Mouse (Mus musculus) limb, embryonic 11.5 days (tissue): ENCODE data around the gene Synpo2. TPM values are rescaled to one million over a fixed set of nuclear protein-coding genes. Genes with fewer than 3 reads are reported as not detected.

Source experiments
- ATAC-seq: fragments of 200-750 bp; cut with Nextera tagmentation; 2 replicates; pipeline ENCODE4 v1.8.0; 2017; ENCODE audit warnings: low read depth; ENCODE audit not compliant: insufficient number of reproducible peaks, low FRiP score, low TSS enrichment
- DNase-seq: peaks from one replicate; pipeline ENCODE4 v3.0.0-alpha.2; 2015; ENCODE audit warnings: low spot score
- H3K27ac ChIP-seq: fragments of 300-500 bp; sonication (generic); replicated peaks from 2 replicates; pipeline ENCODE4 v1.5.1; 2014; ENCODE audit warnings: low read depth, mild to moderate bottlenecking, low read length
- H3K27me3 ChIP-seq: fragments of 300-500 bp; sonication (generic); 2 replicates; pipeline ENCODE4 v1.6.1; 2014; ENCODE audit warnings: mild to moderate bottlenecking, low read length, mixed read lengths; ENCODE audit not compliant: control insufficient read depth, insufficient read depth
- H3K36me3 ChIP-seq: fragments of 300-500 bp; sonication (generic); 2 replicates; pipeline ENCODE4 v1.6.1; 2014; ENCODE audit warnings: mild to moderate bottlenecking, low read length, moderate library complexity, mixed read lengths; ENCODE audit not compliant: control insufficient read depth, insufficient read depth
- H3K4me1 ChIP-seq: fragments of 300-500 bp; sonication (generic); 2 replicates; pipeline ENCODE4 v1.6.1; 2014; ENCODE audit warnings: low read length, mixed read lengths; ENCODE audit not compliant: control insufficient read depth, insufficient read depth
- H3K4me2 ChIP-seq: fragments of 300-500 bp; sonication (generic); 2 replicates; pipeline ENCODE4 v1.6.1; 2014; ENCODE audit warnings: low read depth, mild to moderate bottlenecking, moderate library complexity; ENCODE audit not compliant: severe bottlenecking
- H3K4me3 ChIP-seq: fragments of 300-500 bp; sonication (generic); 2 replicates; pipeline ENCODE4 v1.5.1; 2014; ENCODE audit warnings: low read depth, low read length
- H3K9ac ChIP-seq: fragments of 300-500 bp; sonication (generic); 2 replicates; pipeline ENCODE4 v1.6.1; 2014; ENCODE audit warnings: mild to moderate bottlenecking, low read length
- H3K9me3 ChIP-seq: fragments of 300-500 bp; sonication (generic); 2 replicates; pipeline ENCODE4 v1.6.1; 2016; ENCODE audit warnings: low read length; ENCODE audit not compliant: control insufficient read depth
- WGBS: fragments of 180-500 bp; shearing (Covaris S2); extraction: QIAGEN DNeasy Blood & Tissue Kit; methylation state at CpG from one replicate; pipeline ENCODE4 v1.1.7; 2014; 5-methylcytosine and 5-hydroxymethylcytosine counted together
- polyA plus RNA-seq: library from polyadenylated mRNA; unstranded; fragments of >200 nt; fragmentation: Nextera tagmentation; extraction: Ambion mirVana; gene quantifications from 2 replicates; pipeline ENCODE4 v1.2.1, GENCODE M21; 2014

The Synpo2 gene
- polyA plus RNA-seq, 1 experiment from 2014 or later: 4.2 TPM

GRCm38 (mm10) chr3:123256181-123257101 lies 20.5 kb upstream of the Synpo2 start:
- Histone ChIP-seq H3K9me3 (no peaks in the 10 kb centered on the region; the same call in 1 of the 2 replicates), H3K27ac (no peak overlapping the region), H3K4me3 (no peak overlapping the region), H3K27me3 (no peaks in the 10 kb centered on the region), H3K4me1 (no peaks in the 10 kb centered on the region), H3K9ac (no peak overlapping the region), H3K36me3 (no peaks in the 10 kb centered on the region), H3K4me2 (no peak overlapping the region)
- WGBS: 80% methylated on average over 11 of the region's 11 CpGs
- DNase-seq (no peak), ATAC-seq (no peak)

- Histone ChIP-seq H3K4me1 (no peaks in the 10 kb centered on the region), H3K27me3 (no peaks in the 10 kb centered on the region), H3K9ac (no peak overlapping the region), H3K4me3 (no peak overlapping the region), H3K27ac (no peak overlapping the region), H3K4me2 (no peak overlapping the region), H3K9me3 (no peaks in the 10 kb centered on the region), H3K36me3 (no peaks in the 10 kb centered on the region)
- 6% methylated on average over 4 of the region's 4 CpGs for WGBS
- no peak for DNase-seq
- ATAC-seq: no peak
Observed at GRCm38 (mm10) chr3:123245646-123246045, 9.7 kb upstream of the Synpo2 start.

GRCm38 (mm10) chr3:123244376-123244775 lies 8.4 kb upstream of the Synpo2 start:
- Histone ChIP-seq H3K4me2 (no peak overlapping the region), H3K27me3 (no peaks in the 10 kb centered on the region), H3K36me3 (no peaks in the 10 kb centered on the region), H3K9me3 (no peaks in the 10 kb centered on the region), H3K9ac (no peak overlapping the region), H3K27ac (no peak overlapping the region), H3K4me1 (no peaks in the 10 kb centered on the region), H3K4me3 (no peak overlapping the region)
- 63% methylated on average over 5 of the region's 5 CpGs for WGBS
- no peak for DNase-seq
- no peak for ATAC-seq

DNA sequence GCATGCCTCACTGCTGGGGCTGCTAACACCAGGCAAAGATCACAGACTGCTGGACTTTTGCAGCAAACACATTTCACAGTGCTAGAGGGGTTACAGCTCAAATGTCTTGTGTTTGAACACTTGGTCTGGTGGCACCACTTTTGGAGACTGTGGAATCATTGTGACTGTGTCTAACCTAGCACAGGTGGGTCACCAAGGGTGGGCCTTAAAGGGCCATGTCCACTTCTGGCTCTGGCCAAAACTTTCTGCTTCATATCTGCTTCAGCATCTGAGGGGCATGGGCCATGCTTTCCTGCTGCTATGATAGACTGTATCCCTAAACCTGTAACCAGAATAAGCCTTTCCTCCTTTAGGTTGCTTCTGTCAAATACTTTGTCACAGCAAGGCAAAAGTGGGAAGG lies 1.5 kb upstream of the Synpo2 start:
- ATAC-seq (no peak), DNase-seq (no peak)
- Histone ChIP-seq H3K9ac (no peak overlapping the region), H3K4me2 (no peak overlapping the region), H3K9me3 (no peaks in the 10 kb centered on the region), H3K4me1 (0 out of 2 replicates have a peak, but pooled peaks cover 2% of the 10 kb centered on the region), H3K27ac (no peak overlapping the region), H3K27me3 (no peaks in the 10 kb centered on the region), H3K36me3 (no peaks in the 10 kb centered on the region), H3K4me3 (no peak overlapping the region)

DNA sequence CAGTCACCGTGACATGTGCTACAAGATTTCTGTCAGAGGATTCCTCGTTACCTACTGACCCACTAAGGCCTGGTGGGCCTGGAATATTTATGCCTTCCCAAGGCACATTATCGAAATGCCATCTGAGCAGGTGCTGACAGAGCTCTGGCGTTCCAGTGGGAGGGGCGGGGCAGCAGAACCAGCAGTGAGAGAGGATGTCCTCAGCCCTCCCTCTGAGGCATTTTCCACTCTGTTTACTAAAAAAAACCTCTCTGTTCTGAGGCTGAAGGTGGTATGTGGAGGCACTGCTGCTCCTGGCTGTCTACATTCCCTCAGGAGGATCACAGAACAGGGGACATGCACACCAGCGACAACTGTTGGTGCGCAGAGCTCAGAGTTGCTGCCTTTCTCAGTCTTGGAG lies 1.1 kb upstream of the Synpo2 start:
- DNase-seq (peak; percentile 32), ATAC-seq (no peak)
- no peak overlapping the region for H3K4me2 ChIP-seq
- no peak overlapping the region for H3K27ac ChIP-seq
- H3K27me3 ChIP-seq: no peaks in the 10 kb centered on the region
- WGBS: 22% methylated on average over 7 of the region's 7 CpGs
- no peaks in the 10 kb centered on the region for H3K9me3 ChIP-seq
- 0 out of 2 replicates have a peak, but pooled peaks cover 2% of the 10 kb centered on the region for H3K4me1 ChIP-seq
- no peak overlapping the region for H3K4me3 ChIP-seq
- no peaks in the 10 kb centered on the region for H3K36me3 ChIP-seq
- H3K9ac ChIP-seq: no peak overlapping the region

DNA sequence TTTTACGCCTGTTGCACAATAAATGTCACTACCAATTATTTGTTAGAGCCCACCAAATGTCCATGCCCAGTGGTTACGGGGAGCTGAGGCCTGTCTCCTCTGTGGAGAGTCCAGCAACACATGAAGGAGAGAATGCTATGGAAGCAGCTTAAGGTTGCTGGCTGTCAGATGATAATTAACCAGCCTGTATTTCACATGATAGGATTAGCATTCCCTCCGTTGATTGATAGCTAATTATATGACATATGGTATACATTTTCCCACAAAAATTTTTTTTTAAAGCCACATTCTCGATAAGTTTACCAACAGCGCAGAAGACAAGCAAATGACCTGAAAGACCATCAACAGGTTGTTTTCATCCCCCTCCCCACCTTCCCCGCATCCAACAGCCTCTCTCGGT lies 454 bp downstream of the Synpo2 start:
- peak overlapping the region; percentile 79 for H3K4me2 ChIP-seq
- no peak overlapping the region for H3K27ac ChIP-seq
- ATAC-seq (no peak), DNase-seq (no peak)
- H3K36me3 ChIP-seq: no peaks in the 10 kb centered on the region
- H3K9me3 ChIP-seq: no peaks in the 10 kb centered on the region
- H3K9ac ChIP-seq: peak overlapping the region; percentile 37; the same call in 1 of the 2 replicates
- 0 out of 2 replicates have a peak, but pooled peaks cover 2% of the 10 kb centered on the region for H3K4me1 ChIP-seq
- H3K27me3 ChIP-seq: no peaks in the 10 kb centered on the region
- WGBS: 10% methylated on average over 7 of the region's 7 CpGs
- peak overlapping the region; percentile 38 for H3K4me3 ChIP-seq

- Histone ChIP-seq H3K4me2 (no peak overlapping the region), H3K36me3 (no peaks in the 10 kb centered on the region), H3K9me3 (no peaks in the 10 kb centered on the region), H3K9ac (no peak overlapping the region), H3K4me1 (0 out of 2 replicates have a peak, but pooled peaks cover 2% of the 10 kb centered on the region), H3K27ac (no peak overlapping the region), H3K4me3 (no peak overlapping the region), H3K27me3 (no peaks in the 10 kb centered on the region)
- ATAC-seq (no peak), DNase-seq (peak; percentile 32)
- WGBS: 52% methylated on average over 16 of the region's 16 CpGs
Observed at GRCm38 (mm10) chr3:123234191-123234836, 1.6 kb downstream of the Synpo2 start.

DNA sequence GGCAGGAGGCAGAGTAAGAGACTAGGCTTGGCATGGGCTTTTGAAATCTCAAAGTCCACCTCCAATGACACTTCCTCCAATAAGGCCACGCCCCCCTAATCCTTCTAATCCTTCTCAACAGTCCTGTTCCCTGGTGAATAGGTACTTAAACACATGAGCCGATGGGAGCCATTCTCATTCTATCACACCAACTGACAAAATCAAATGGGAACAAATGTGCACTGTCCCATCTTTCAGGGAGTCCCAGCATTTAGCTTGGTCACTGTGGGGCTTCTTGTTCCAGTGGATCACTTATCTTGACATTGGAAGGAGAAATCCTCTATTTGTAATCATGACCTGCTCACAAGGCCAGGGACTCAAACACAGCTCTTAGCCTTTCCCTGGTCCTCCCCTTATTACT lies 4.3 kb downstream of the Synpo2 start:
- no peaks in the 10 kb centered on the region for H3K36me3 ChIP-seq
- no peak overlapping the region for H3K4me3 ChIP-seq
- H3K27me3 ChIP-seq: no peaks in the 10 kb centered on the region
- H3K4me2 ChIP-seq: no peak overlapping the region
- ATAC-seq (no peak), DNase-seq (no peak)
- H3K9me3 ChIP-seq: no peaks in the 10 kb centered on the region
- WGBS: 90% methylated on average over 2 of the region's 2 CpGs
- H3K4me1 ChIP-seq: 0 out of 2 replicates have a peak, but pooled peaks cover under 1% of the 10 kb centered on the region
- H3K9ac ChIP-seq: no peak overlapping the region
- no peak overlapping the region for H3K27ac ChIP-seq
